Mouse (Mus musculus) testis, postnatal 10 days (tissue): ENCODE data around the gene Kcns3.
"Not testable (repeated sequence)": the region's sequence is repeated elsewhere in the genome, so short reads cannot be mapped to it uniquely, and the experiment has no call there.

ENCODE experiments used
- DNase-seq: peaks from one replicate; pipeline ENCODE4 v3.0.0; 2021; ENCODE audit warnings: low spot score

The Kcns3 gene

DNA sequence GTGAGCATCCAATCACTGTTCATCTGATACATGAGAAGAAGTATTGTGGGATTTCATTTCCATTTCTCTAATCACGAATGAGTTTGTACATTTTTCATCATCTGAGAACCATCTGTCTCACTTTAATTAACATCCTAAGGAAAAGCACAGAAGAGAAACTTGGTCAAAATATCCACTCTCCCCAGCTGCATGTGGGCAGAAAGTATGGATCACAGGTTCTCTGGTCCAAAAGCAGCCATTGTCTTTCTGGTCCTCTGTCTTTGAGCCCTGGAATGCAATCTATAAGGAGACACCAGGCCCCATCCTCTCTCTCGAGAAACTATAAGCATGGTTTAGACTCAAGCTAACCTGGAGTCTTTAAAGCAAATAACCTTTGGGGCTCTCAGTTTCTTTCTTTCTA, 79.8 kb downstream of the Kcns3 start:
- DNase-seq: no peak

DNA sequence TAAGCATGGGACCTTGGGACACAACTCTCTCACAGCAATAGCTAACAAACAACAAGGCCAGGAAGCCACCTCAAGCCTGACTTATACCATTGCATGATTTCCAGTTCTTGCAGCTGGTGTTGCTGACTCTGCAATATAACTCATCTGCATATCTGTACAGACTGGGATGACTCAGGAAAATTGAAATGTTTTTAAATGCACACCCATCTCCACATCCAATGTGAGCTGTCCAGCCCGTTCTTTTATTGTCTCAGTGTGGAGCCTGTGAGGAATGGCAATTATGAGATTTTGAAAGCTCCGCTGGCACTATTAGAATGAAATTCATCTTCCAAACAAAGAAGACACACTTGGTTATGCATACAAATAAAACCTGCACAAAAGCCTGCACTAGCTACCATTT, 84.0 kb downstream of the Kcns3 start:
- no peak for DNase-seq

DNA sequence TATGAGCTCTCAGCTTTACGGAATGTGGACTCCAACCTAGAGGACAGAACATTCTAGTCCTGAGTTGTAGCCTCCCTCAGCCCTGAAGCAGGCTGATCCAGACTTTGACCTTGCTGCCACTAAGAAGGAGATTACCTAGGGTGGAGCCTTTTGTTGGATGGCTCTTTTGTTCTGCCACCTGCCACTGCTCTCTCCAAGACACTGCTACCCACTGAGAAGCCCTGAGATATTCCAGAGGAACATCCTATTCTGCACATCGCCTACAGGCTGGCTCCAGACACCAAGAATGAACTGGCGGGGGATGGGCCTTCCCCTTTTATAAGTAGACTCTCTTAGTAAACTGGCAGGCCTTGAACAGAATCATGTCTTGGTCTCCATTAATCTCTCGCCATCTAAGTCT, 98.2 kb downstream of the Kcns3 start:
- DNase-seq: not testable (repeated sequence)

DNA sequence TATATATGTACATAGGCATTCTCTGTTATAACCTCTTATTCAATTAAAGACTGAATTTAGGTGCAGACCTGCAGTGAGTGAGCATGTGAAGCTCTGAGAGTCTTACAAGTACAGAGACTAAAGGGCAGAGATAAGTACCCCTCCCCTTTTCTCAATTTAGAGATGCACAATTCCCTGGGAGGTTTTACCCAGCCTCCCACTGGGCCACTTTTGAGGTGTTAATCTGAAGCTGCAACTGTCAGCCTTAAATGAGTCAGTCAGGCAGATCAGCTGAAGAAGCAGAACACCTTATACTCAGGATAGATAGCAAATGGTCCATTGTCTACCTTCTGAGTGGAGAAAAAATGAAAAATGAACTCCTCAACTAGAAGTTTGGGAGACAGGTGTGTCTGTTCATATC, 109.0 kb downstream of the Kcns3 start:
- no peak for DNase-seq
